Mouse (Mus musculus): ENCODE results near the gene Gmds.

Gmds gene

GRCm38 (mm10) chr13:32338513-32339365 is at the start of gene Gmds:
Gene Gmds, minus strand, starts transcription at chr13:32338740.
- peak; percentile 77 for DNase-seq (ENCODE audit: low read depth)

DNA sequence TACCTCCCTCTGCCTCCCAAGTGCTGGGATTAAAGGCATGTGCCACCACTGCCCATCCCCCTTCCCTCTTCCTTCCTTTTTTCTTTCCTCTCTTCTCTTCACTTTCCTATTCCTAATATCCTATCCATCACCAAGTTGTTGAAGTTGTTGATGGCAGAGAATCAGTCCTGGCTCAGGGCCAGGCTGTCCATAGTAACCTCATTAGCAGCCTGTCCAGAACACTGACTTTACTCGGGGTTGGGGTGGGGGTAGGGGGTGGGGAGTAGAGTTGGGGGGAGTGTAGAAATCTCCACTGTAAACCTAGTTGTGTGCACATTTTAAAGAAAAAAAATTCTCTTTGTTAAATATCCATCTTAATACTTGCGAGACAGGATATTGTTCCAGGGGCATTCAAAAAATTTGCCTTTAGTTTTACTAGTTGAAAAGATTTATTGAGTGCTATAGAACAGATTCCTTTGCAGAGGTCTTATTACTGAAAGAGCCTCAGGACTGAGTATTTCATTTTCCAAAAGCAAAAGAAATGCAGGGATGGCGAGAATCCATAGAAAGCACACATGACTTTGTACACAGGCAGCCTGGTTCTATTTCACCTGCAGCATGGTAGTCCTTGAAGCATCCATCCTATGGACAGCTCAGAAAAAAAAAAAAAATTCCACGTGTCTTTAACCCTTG is 47.0 kb upstream of the Gmds start:
- no peak for DNase-seq (ENCODE audit: low read depth)

GRCm38 (mm10) chr13:32382227-32383010 is 43.9 kb upstream of the Gmds start:
- no peak for DNase-seq (ENCODE audit: low read depth)

DNA sequence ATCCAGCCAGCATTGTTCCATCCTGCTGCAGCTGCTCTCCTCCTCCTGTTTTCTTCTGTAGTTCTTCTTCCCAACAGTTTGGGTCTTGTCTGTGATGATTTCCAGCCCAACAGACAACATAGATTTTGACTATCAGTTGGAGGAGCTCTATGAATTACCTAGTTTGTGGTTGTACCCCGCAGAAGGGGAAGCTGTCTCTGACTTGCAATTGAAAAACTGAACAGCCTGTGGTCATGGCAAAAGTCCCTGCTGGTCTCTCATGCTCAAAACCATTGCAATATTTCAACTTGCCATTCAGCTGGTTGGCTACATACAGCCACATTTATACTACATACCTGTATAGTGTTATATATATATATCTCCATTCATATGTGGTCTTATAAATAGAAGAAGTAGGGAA is 40.1 kb upstream of the Gmds start:
- DNase-seq (ENCODE audit: low read depth) = no peak

- DNase-seq (ENCODE audit: low read depth) = no peak
These were observed 34.0 kb upstream of the Gmds start for GRCm38 (mm10) chr13:32372531-32372883.

- no peak for DNase-seq (ENCODE audit: low read depth)
These were observed 33.5 kb upstream of the Gmds start for GRCm38 (mm10) chr13:32371874-32372530.

DNA sequence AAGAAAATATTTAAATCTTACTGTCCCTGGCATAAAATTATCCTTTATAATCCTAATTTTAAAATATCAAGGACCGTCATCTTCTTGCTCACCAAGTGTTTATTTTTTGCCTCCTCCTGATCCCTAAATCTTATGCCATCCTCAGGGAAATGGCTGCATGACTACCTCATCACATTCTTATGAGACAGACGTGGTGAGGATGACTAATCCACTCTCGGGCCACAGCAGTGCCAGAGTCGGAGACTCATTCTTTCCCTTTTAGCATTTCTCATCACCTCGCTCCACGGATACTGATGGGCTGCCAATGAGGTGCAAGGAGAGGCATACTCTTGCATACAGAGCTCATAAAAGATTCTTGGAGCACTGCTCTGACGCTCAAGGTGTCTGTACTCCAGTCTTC is 32.2 kb upstream of the Gmds start:
- DNase-seq (ENCODE audit: low read depth) = peak; percentile 78

DNA sequence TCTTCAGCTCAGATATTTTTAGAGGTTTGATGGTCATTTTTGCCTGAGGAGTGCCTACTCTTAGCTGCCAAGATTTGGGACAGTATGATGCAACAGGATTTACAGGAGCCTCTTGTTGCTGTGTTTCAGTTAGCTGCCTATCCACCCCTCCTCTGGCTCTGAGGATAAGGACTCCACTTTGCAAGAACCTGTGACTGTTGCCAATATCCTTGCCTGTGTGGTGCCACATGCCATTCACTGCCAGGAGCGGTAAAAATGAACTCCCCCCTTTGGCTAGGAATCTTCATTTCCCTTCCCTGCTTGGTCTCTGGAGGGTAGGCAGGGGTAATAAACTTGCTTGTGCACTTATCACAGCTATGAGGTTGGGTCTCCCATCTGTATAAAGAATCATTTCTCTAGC is 31.6 kb upstream of the Gmds start:
- peak; percentile 27 for DNase-seq (ENCODE audit: low read depth)

GRCm38 (mm10) chr13:32337735-32338512 is 616 bp downstream of the Gmds start:
- no peak for DNase-seq (ENCODE audit: low read depth)

GRCm38 (mm10) chr13:32318309-32318708 is 20.2 kb downstream of the Gmds start:
- DNase-seq (ENCODE audit: low read depth) = no peak

DNA sequence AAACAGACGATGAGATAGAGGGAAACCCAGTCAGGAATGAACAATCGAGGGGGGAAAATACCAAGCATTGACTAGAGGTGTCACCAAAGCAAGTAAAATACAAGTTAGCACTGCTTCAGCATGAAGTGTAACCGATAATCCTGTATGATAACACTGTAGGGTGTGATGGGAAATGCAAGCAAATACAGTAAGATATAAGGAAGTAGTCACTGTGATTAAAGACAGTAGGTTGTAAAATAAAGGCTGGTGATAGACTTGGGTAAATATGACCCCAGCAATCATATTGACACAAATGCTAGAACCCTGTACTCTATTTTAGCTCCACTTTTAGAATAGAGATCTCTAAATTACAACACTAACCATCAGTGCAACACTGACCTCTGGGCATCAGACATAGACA is 21.2 kb downstream of the Gmds start:
- no peak for DNase-seq (ENCODE audit: low read depth)

GRCm38 (mm10) chr13:32312663-32313062 is 25.9 kb downstream of the Gmds start:
- peak; percentile 32 for DNase-seq (ENCODE audit: low read depth)

DNA sequence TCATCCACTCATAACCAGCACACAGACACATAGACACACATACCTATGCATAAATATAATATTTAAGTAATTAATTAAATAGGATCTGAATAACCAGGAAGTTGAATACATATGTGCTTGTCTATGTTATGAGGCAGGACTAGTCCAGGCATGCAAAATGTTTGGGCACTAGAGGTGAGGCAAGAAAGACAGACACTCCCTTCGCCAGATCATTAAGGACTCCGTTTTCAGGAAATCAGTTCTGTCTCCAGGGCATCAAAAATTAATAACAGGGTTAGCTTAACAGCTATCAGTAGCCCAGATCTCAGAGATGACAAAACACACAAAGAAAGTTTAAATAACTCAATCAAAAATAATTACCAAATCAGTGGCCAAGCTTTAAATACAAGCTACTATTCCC is 27.1 kb downstream of the Gmds start:
- no peak for DNase-seq (ENCODE audit: low read depth)

- no peak for DNase-seq (ENCODE audit: low read depth)
These were observed 40.1 kb downstream of the Gmds start for GRCm38 (mm10) chr13:32298456-32298855.

- no peak for DNase-seq (ENCODE audit: low read depth)
These were observed 41.1 kb downstream of the Gmds start for GRCm38 (mm10) chr13:32297398-32297797.

GRCm38 (mm10) chr13:32294416-32295195 is 43.9 kb downstream of the Gmds start:
- DNase-seq (ENCODE audit: low read depth) = peak; percentile 76

GRCm38 (mm10) chr13:32272937-32273496 is 65.5 kb downstream of the Gmds start:
- DNase-seq (ENCODE audit: low read depth) = no peak

- no peak for DNase-seq (ENCODE audit: low read depth)
These were observed 68.8 kb downstream of the Gmds start for GRCm38 (mm10) chr13:32269757-32270156.

GRCm38 (mm10) chr13:32269261-32269660 is 69.3 kb downstream of the Gmds start:
- DNase-seq (ENCODE audit: low read depth) = no peak

DNA sequence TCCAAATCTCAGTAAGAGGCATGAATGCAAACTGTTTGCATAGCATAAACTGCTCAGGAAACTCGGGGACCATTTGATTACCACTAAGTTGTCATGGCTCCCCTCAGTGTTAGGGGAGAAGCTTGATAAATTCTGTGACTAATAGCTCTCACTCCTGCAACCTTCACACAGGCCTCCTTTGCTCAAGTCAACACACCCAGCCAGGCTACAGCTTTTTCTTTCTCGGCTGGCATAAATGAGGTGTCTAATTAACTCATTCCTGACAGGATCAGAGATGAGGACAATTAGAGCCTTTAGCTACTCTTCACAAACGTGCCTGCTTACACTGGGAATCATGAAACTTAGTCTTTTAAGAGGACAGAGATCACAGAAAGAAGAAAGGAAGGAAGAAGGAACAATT is 70.3 kb downstream of the Gmds start:
- no peak for DNase-seq (ENCODE audit: low read depth)

Measured in fibroblast of lung, adult 2 months (primary cell).